Mouse (Mus musculus): ENCODE measurements around the gene Cldn10.

GRCm38 (mm10) chr14:118895228-118895627 is 107.5 kb downstream of the Cldn10 start:
- TF ChIP-seq CTCF (IDR thresholded peaks at IDR 0.05; ENCODE audit: low read depth, low read length) (no peak), POLR2A (IDR thresholded peaks at IDR 0.05; ENCODE audit: extremely low read depth, insufficient read depth, low read length) (no peak)

Data from liver, adult 2 months (tissue).